Mouse (Mus musculus) forelimb bud, embryonic 11.5 days (tissue): ENCODE data around the gene Syk.

Source experiments
- DNase-seq: peaks from one replicate; pipeline ENCODE4 v3.0.0-alpha.2; 2012; ENCODE audit warnings: low read depth, low spot score

Syk gene

DNA sequence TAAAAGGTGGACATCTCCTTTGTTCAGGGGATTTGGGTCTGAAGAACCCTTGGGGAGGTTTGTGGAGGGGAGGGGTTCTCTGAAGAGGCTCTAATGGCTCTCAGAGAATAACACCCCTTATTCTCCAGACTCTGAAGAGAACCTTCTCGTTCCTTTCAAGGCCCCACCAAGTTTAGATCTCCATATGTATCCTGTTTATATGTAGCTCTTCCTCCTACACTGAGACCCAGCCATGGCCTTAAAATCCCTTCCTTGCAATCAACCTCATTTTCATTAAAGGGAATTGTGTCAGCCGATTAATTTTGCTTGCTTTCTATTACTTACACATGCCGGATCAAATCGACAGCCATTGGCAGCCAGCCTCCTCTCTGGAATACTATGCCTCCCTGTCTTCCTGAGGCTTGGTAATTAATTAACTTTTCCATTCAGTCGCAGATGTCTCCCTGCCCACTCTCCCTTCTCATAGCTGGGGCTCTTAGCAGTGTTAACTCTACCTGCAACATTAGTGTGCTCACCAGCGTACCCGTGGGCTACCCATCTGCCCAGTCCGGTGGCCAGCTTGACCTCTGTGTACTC lies 13.7 kb upstream of the Syk start:
- DNase-seq = no peak

GRCm38 (mm10) chr13:52570276-52570675 lies 12.7 kb upstream of the Syk start:
- DNase-seq = no peak

DNA sequence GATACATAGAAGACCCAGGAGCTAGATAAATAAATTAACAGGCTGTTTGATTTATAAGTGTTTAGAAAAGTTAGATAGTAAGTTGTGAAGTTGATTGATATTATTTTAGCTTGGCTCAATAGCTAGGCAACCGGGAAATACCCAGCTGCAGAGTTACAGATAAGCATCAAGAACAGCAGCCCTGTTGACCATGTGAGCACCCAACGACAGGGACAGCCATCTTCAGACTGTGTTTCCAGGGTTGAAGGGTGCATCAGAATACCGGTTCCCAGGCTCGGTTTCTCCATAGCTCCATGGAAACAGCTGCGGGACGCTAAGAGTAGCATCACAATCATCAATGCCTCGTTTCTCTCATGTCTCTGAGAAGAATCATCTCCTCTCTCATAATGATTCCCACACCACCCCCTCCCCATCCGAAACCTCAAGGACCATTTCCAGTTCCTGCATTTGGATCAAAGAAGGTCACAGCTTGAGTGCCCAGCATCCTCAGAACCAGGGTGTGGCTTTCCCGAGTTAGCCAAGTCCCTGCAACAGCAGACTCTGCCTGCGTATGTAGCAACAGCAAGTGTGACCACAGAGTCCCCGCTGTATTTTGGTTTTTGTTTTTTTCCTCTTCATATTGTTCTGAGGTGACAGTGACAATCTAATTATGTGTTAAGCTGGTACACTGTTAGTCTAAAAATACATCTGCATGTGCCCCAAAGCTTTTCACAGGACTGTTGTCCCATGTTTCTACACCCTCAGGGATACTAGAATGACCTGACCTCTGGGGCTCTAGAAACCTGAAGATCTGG lies 11.2 kb upstream of the Syk start:
- no peak for DNase-seq

GRCm38 (mm10) chr13:52572451-52573446 lies 10.2 kb upstream of the Syk start:
- no peak for DNase-seq

- no peak for DNase-seq
Measured at GRCm38 (mm10) chr13:52574311-52574710, 8.7 kb upstream of the Syk start.

DNA sequence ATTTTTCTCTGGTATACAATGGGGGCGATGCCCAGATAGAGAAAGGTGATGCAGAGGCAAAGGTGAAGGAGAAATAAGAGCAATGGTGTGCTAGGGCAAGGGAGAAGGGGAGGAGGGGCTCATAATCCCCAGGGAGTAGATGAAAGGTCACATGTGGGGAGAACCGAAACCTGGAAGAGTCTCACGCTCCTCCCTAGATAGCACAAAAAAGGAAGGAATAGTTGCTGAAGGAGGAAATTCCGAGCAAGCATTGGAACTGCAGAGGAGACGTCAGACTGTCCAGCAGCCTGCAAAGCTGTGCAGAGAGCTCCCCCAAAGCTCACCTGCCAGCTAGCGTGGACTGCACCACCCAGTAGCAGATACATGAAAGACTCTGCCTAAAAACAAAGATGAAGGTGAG lies 7.5 kb upstream of the Syk start:
- DNase-seq = no peak

DNA sequence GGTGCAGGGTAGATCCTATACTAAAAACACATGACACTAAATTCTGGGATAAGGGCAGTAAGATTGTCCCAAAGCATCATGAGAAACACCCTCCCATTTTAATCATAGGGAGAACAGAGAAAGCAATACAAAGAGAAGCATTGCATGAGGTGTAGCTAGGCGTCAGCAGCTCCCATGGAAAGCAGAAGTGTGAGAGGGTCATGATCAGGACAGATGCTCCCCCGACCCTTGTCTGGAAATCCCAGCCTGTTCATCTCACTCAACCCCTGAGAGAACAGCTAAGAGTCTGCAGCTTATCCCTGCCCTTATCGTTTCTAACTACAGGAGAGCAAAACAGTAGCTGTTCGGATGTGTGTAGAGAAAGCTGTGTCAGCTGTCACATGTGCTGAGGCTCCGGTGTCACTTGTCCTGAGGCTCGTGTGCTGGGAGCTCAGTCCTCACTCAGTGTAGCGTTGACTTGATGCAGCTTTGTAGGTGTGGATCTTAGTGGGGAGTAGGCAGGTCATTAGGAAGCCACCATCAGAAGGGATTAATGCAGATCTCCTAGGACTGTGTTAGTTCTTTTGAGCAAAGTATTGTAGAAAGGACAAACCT lies 6.9 kb upstream of the Syk start:
- DNase-seq = no peak

DNA sequence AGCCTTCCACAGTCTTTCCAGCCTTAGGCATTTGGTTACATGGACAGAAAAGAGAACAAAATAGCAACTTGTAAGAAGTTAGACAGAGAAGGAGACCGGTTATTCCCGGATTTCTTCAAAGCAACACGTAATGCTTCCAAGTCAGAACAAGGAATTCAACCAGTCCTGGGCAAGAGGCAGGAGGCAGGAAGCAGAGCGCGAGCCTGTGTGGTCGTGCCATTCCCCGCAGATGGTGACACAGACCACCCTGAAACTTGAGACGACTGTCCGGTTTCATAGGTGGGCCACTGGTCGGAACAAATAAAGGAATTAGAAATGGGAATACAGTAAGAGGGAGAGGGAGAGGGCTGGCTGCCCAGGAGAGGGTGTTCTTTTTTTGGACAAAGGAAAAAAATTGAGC lies 6.1 kb upstream of the Syk start:
- no peak for DNase-seq

GRCm38 (mm10) chr13:52577326-52577920 lies 5.5 kb upstream of the Syk start:
- DNase-seq = no peak

DNA sequence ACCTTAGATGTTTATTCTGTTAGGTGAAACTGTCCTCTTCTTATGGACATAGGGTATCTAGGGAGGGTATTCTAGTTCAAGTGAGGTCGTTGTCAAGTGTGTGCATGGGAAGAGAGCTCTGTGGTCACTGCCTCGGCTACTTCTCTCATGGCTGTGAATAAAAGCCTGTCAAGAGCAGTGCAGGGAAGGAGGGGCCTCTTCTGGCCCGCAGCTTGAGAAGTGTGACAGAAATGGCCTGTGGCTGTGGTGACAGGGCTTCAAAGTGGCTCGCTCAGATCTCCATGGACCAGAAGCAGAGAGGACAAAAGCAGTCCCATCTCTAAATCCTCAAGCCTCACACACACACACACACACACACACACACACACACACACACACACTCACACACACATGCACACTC lies 5.0 kb upstream of the Syk start:
- DNase-seq = no peak

- no peak for DNase-seq
Measured at GRCm38 (mm10) chr13:52578776-52579175, 4.2 kb upstream of the Syk start.

GRCm38 (mm10) chr13:52582506-52582877 lies 481 bp upstream of the Syk start:
- DNase-seq = no peak

- no peak for DNase-seq
Measured at GRCm38 (mm10) chr13:52583943-52584562, 1.1 kb downstream of the Syk start.

- no peak for DNase-seq
Measured at GRCm38 (mm10) chr13:52584654-52585455, 1.9 kb downstream of the Syk start.

GRCm38 (mm10) chr13:52587761-52588160 lies 4.8 kb downstream of the Syk start:
- DNase-seq = no peak

DNA sequence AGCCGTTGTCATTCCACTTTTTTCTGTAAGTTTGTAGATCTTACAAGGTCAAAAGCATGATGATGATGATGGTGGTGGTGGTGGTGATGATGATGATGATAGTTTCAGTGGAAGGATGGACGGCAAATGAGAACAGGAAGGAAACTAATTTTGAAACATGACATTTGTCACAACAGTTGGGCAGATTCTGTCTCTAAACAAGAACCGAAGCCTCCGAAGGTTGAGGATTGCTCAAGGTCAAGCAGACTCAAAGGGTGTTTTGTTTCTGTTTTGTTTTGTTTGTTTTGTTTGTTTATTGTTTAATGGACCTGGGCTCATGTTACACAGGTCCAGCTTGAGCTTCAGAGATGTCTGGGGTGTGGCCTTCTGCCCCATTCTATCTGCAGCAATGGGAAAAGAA lies 6.1 kb downstream of the Syk start:
- DNase-seq = no peak

- no peak for DNase-seq
Measured at GRCm38 (mm10) chr13:52591831-52592230, 8.9 kb downstream of the Syk start.

GRCm38 (mm10) chr13:52596692-52597091 lies 13.7 kb downstream of the Syk start:
- no peak for DNase-seq

- no peak for DNase-seq
Measured at GRCm38 (mm10) chr13:52597092-52597678, 14.2 kb downstream of the Syk start.

DNA sequence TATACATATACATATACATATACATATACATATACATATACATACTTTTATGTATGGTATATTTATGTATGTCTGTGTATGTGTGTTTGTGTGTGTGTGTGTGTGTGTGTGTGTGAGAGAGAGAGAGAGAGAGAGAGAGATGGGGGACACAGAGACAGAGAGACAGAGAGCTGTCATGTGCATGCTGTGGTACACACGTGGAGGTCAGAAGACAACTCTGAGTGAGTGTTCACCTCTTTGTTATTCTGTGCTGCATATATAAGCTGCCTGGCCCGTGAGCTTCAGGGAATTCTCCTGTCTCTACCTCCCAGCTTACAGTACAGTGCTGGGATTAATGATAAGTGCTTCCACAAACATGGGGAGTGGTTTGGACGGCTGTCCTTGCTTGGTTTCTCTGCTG lies 15.3 kb downstream of the Syk start:
- no peak for DNase-seq
